Mouse (Mus musculus) liver, embryonic 11.5 days (tissue): ENCODE results near the gene 2010111I01Rik. TPM values are rescaled to one million over a fixed set of nuclear protein-coding genes. Genes with fewer than 3 reads are reported as not detected.

Experiments
- ATAC-seq: fragments of 200-750 bp; cut with Nextera tagmentation; replicated peaks from 2 replicates; pipeline ENCODE4 v1.8.0; 2017; ENCODE audit warnings: moderate number of reproducible peaks, mild to moderate bottlenecking, moderate TSS enrichment, moderate library complexity; ENCODE audit not compliant: low FRiP score
- DNase-seq: peaks from one replicate; pipeline ENCODE4 v3.0.0-alpha.2; 2017; ENCODE audit warnings: low spot score
- H3K27ac ChIP-seq: fragments of 300-500 bp; sonication (generic); 2 replicates; pipeline ENCODE4 v1.5.1; 2014; ENCODE audit warnings: mild to moderate bottlenecking, low read depth, low read length, control low read depth
- H3K27me3 ChIP-seq: fragments of 300-500 bp; sonication (generic); replicated peaks from 2 replicates; pipeline ENCODE4 v1.6.1; 2014; ENCODE audit warnings: low read length, mixed read lengths; ENCODE audit not compliant: control insufficient read depth, insufficient read depth
- H3K36me3 ChIP-seq: fragments of 300-500 bp; sonication (generic); 2 replicates; pipeline ENCODE4 v1.6.1; 2014; ENCODE audit warnings: mild to moderate bottlenecking, low read length, moderate library complexity, mixed read lengths; ENCODE audit not compliant: control insufficient read depth, insufficient read depth
- H3K4me1 ChIP-seq: fragments of 300-500 bp; sonication (generic); replicated peaks from 2 replicates; pipeline ENCODE4 v1.6.1; 2014; ENCODE audit warnings: low read length, mixed read lengths; ENCODE audit not compliant: control insufficient read depth, insufficient read depth
- H3K4me2 ChIP-seq: fragments of 300-500 bp; sonication (generic); 2 replicates; pipeline ENCODE4 v1.6.1; 2014; ENCODE audit warnings: mild to moderate bottlenecking, control low read depth, moderate library complexity
- H3K4me3 ChIP-seq: fragments of 300-500 bp; sonication (generic); 2 replicates; pipeline ENCODE4 v1.5.1; 2014; ENCODE audit warnings: low read depth, low read length, control low read depth
- H3K9ac ChIP-seq: fragments of 300-500 bp; sonication (generic); 2 replicates; pipeline ENCODE4 v1.6.1; 2014; ENCODE audit warnings: low read depth, low read length, control low read depth
- H3K9me3 ChIP-seq: fragments of 300-500 bp; sonication (generic); 2 replicates; pipeline ENCODE4 v1.6.1; 2016; ENCODE audit warnings: low read length, inconsistent platforms, mixed read lengths; ENCODE audit not compliant: control insufficient read depth
- WGBS: fragments of 180-500 bp; shearing (Covaris S2); extraction: QIAGEN DNeasy Blood & Tissue Kit; methylation state at CpG from one replicate; pipeline ENCODE4 v1.1.7; 2014; 5-methylcytosine and 5-hydroxymethylcytosine counted together
- polyA plus RNA-seq: library from polyadenylated mRNA; unstranded; fragments of >200 nt; fragmentation: Nextera tagmentation; extraction: Ambion mirVana; gene quantifications from 2 replicates; pipeline ENCODE4 v1.2.1, GENCODE M21; 2014

Gene 2010111I01Rik
- polyA plus RNA-seq, 1 experiment from 2014 or later = 30.6 TPM

DNA sequence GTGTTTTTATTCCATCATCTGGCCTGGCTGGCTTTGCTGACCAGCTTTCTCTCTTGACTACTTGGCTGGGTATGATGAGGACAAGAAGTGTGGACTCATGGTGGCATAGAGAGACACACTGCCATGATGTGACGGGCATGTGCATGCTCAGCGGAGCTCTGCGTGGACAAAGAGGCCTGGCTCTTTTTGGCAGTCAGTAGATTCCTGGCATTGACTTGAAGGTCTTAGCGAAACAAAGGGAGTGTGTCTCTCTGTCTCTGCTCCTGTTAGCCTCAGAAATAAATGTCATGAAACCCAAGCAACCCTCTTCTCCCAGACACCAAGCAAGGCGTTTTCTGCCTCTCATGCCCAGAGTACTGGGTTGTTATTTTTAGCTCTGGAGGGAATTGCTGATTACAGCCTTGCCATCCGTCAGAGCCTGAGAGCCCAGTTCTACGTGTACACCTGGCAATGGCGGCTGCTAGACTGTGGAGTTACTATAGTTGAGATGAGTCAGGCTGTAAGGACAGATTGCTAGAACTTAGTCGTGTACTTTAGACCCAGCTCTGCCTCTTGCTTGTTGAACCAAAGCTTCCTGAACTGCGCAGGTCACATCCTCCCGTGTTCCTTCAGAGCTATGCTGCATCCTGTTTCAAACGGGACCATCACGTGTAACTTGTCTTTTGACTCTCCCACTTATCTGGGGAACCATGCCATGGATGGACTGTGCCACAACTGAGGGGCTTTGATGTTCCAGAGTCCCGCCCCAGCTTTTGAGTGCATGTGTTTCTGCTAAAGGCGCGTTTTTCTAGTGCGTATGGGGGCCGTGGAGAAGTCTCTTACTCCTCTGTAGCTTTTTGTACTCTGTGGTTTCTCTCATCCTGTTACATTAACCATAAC, 296.3 kb downstream of the 2010111I01Rik start:
- H3K9me3 ChIP-seq = no peaks in the 10 kb centered on the region
- no peak overlapping the region for H3K27ac ChIP-seq
- DNase-seq (no peak), ATAC-seq (no peak)
- no peak overlapping the region for H3K4me2 ChIP-seq
- 0 out of 2 replicates have a peak, but pooled peaks cover 7% of the 10 kb centered on the region for H3K36me3 ChIP-seq
- H3K4me3 ChIP-seq = no peak overlapping the region
- no peak overlapping the region for H3K9ac ChIP-seq
- no peaks in the 10 kb centered on the region for H3K27me3 ChIP-seq
- 67% methylated on average over 18 of the region's 18 CpGs for WGBS
- peaks cover 7% of the 10 kb centered on the region for H3K4me1 ChIP-seq

DNA sequence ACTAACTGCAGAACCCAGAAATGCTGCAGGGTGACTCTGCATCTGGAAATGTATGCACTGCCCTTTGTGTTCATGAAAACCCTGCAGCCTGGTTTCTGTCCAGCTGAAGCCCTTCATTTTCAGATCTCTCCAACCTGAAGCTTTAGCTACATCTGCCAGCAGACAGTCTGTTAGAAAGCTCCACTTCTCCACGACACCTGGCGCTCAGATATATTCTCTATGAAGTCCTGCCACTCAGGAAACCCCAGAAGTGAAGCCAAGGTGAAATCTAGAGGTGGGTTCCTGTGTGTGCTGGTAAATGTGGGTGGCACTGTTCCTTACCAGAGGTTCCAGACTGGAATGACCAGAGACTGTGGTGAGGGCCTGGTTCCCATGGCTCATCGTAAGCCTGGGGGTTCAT, 297.0 kb downstream of the 2010111I01Rik start:
- 0 out of 2 replicates have a peak, but pooled peaks cover 7% of the 10 kb centered on the region for H3K36me3 ChIP-seq
- H3K27me3 ChIP-seq = no peaks in the 10 kb centered on the region
- H3K9ac ChIP-seq = no peak overlapping the region
- H3K4me2 ChIP-seq = no peak overlapping the region
- H3K4me1 ChIP-seq = peaks cover 5% of the 10 kb centered on the region; the same call in 1 of the 2 replicates
- H3K27ac ChIP-seq = no peak overlapping the region
- DNase-seq = no peak
- no peaks in the 10 kb centered on the region for H3K9me3 ChIP-seq
- no peak for ATAC-seq
- no peak overlapping the region for H3K4me3 ChIP-seq
- WGBS = 86% methylated on average over 3 of the region's 3 CpGs

DNA sequence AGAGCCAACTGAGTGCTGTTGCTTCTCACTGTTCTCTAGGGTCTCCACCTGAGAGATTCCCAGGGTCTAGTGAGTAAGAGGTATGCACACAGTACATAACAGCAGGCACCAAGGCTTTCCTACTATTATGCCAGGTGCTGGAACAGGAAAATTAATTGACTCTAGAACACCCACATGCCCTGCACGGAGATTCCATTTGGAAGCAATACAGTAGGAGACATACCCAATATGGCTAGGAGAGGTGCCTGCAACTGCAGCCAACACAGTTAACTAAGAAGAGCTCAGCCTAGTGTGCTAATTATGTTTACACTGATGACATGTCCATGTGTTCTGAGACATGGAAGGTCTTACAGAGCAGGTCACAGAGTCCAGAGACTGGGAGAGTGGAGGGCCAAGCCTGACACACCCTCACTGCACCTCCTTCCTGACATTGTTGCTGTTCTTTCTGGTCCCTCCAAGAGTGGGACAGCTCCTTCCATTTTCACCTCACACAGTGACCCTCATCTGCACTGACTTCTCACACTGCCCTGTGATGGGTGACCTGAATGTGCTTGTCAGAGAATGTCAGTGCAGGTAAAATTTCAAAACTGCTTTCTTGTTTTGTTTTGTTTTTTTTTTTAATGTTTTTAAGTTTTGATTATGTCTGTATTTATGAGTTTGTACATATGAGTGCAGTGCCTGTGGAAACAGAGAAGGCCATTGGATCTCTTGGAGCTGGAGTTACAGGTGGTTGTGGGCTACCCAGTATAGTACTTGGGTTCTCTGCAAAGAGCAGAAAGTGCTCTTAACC, 297.7 kb downstream of the 2010111I01Rik start:
- no peaks in the 10 kb centered on the region for H3K27me3 ChIP-seq
- no peaks in the 10 kb centered on the region for H3K9me3 ChIP-seq
- 0 out of 2 replicates have a peak, but pooled peaks cover 7% of the 10 kb centered on the region for H3K36me3 ChIP-seq
- no peak overlapping the region for H3K4me2 ChIP-seq
- WGBS = 91% methylated on average over 1 of the region's 1 CpGs
- DNase-seq (no peak), ATAC-seq (no peak)
- H3K4me3 ChIP-seq = no peak overlapping the region
- H3K4me1 ChIP-seq = peaks cover 5% of the 10 kb centered on the region; the same call in 1 of the 2 replicates
- no peak overlapping the region for H3K27ac ChIP-seq
- no peak overlapping the region for H3K9ac ChIP-seq

- H3K4me1 ChIP-seq = peaks cover 6% of the 10 kb centered on the region
- no peak overlapping the region for H3K27ac ChIP-seq
- ATAC-seq (no peak), DNase-seq (no peak)
- H3K9me3 ChIP-seq = no peaks in the 10 kb centered on the region
- 76% methylated on average over 4 of the region's 4 CpGs for whole genome bisulfite sequencing
- no peak overlapping the region for H3K4me2 ChIP-seq
- no peak overlapping the region for H3K9ac ChIP-seq
- no peak overlapping the region for H3K4me3 ChIP-seq
- peaks cover 5% of the 10 kb centered on the region; the same call in 1 of the 2 replicates for H3K27me3 ChIP-seq
- H3K36me3 ChIP-seq = 0 out of 2 replicates have a peak, but pooled peaks cover 3% of the 10 kb centered on the region
These were observed 303.7 kb downstream of the 2010111I01Rik start for GRCm38 (mm10) chr13:63268371-63268770.

DNA sequence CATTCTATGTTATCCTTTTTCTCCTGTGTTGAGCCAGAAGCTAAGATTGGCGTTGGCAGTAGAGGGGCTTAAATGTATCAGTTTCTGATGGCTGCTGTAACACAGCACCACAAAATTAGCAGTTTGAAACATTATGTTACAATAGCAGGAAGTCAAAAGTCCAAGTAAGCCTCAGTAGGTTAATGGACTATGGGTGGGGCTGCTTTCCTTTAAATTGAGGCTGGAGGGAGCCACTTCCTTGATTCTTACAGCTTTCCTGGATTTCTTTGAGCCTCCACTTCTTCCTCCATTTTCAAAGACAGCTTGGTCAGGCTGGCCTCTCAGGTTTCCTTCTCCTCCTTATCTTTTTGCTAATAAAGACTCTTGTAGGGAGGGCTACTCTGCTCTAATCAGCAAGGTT, 304.1 kb downstream of the 2010111I01Rik start:
- H3K9me3 ChIP-seq = no peaks in the 10 kb centered on the region
- 83% methylated on average over 1 of the region's 1 CpGs for WGBS
- DNase-seq (no peak), ATAC-seq (no peak)
- H3K36me3 ChIP-seq = 0 out of 2 replicates have a peak, but pooled peaks cover 3% of the 10 kb centered on the region
- peaks cover 5% of the 10 kb centered on the region; the same call in 1 of the 2 replicates for H3K27me3 ChIP-seq
- H3K27ac ChIP-seq = no peak overlapping the region
- H3K4me1 ChIP-seq = peaks cover 6% of the 10 kb centered on the region
- H3K4me2 ChIP-seq = no peak overlapping the region
- no peak overlapping the region for H3K4me3 ChIP-seq
- H3K9ac ChIP-seq = no peak overlapping the region

DNA sequence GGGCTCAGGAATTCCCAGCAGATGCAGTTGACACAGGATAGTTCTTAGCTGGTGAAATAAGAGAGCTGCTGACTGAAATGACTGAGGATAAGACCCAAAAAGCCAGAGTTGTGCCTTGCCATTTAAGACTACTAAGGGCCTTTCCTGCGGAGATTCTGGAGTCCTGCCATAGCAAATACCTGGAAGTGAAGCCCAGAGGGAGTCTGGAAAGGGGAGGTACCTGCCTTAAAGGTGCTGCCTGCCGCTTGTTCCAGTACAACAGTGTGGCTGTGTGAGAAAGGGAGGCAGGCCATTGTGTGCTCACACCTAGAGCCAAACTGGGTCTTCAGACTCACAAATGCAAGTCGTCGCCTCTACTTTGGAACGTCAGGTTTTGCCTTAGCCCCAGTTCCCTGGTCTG, 305.5 kb downstream of the 2010111I01Rik start:
- no peaks in the 10 kb centered on the region for H3K9me3 ChIP-seq

DNA sequence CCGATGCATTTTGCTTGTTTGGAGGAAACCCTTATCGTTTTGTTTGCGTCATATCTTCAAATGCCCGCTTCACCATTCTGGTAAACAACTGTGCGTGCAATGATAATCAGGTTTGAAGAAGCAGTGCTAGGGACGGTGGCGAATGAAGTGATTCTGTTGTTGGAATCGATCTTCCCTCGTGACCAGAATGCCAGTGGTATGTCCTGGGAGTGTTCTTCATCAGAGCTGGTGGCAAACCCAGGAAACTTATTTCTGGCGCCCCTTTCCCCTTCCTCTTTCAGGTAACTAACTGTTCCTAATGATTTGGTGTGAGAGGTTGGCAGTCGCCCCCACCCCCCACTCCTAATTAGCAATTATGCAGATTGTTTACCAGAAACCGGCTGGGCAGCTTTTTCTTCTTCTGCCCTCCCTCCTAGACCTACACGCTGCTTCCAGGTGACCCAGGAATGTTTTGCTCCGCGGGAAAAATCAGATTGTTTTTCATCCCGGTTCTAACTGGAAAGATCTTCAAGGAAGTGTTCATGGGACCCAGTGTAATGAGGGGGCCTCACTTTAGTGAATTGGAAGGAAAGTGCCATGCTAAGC, 307.4 kb downstream of the 2010111I01Rik start:
- H3K27ac ChIP-seq = no peak overlapping the region

More for the DNA sequence above, 305.5 kb downstream of the 2010111I01Rik start:
- H3K9ac ChIP-seq = no peak overlapping the region
- DNase-seq (no peak), ATAC-seq (no peak)
- 63% methylated on average over 5 of the region's 5 CpGs for WGBS
- no peak overlapping the region for H3K4me2 ChIP-seq
- no peak overlapping the region for H3K27ac ChIP-seq
- no peaks in the 10 kb centered on the region for H3K36me3 ChIP-seq
- no peak overlapping the region for H3K4me3 ChIP-seq
- peaks cover 6% of the 10 kb centered on the region for H3K4me1 ChIP-seq
- H3K27me3 ChIP-seq = peaks cover 5% of the 10 kb centered on the region; the same call in 1 of the 2 replicates

DNA sequence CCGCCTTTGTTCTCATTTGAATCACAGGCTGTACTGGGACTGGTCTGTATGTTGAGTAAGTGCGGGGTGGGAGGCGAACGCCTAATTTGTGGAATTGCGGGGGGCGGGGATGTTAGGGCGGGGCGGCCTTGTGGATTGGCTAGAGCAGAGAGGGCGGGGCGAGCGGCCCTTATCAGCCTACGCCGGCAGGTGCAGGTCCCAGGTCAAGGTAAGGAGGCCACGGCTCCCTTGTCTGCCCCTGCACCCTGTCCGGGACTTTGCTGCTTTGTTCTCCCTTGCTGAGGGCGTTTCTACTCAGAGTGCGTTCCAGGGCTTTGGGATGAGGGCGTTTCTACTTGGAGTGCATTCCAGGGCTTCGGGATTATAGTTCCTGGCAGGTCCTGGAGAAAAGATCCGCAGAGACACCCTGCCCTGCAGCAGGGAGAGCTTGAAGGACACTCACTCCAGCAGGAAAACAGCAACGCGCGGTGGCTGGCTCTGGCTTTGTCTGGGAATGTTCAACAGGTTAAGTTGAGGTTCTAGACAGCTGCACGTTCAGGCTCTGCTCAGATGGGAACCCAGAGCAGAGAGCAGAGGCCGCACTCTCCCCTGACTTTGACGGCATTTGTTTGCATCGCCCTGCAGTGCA, 308.0 kb downstream of the 2010111I01Rik start:
- Histone ChIP-seq H3K27ac (peak overlapping the region; percentile 68; the same call in 1 of the 2 replicates), H3K4me2 (peak overlapping the region; percentile 60), H3K9ac (peak overlapping the region; percentile 57; the same call in 1 of the 2 replicates), H3K4me1 (peaks cover 6% of the 10 kb centered on the region; the same call in 1 of the 2 replicates), H3K36me3 (no peaks in the 10 kb centered on the region), H3K27me3 (peaks cover 5% of the 10 kb centered on the region; the same call in 1 of the 2 replicates), H3K9me3 (no peaks in the 10 kb centered on the region), H3K4me3 (peak overlapping the region; percentile 42)
- DNase-seq = peak; percentile 73
- peak; percentile 86 for ATAC-seq
- 10% methylated on average over 27 of the region's 27 CpGs for WGBS

More for the DNA sequence above, 307.4 kb downstream of the 2010111I01Rik start:
- no peak; the same call in 1 of the 2 replicates for ATAC-seq
- Histone ChIP-seq H3K9ac (no peak overlapping the region), H3K9me3 (no peaks in the 10 kb centered on the region), H3K4me3 (peak overlapping the region; percentile 42), H3K27me3 (peaks cover 5% of the 10 kb centered on the region; the same call in 1 of the 2 replicates), H3K4me1 (peaks cover 6% of the 10 kb centered on the region; the same call in 1 of the 2 replicates), H3K4me2 (peak overlapping the region; percentile 60), H3K36me3 (no peaks in the 10 kb centered on the region)
- WGBS = 8% methylated on average over 16 of the region's 16 CpGs
- no peak for DNase-seq
